Mouse (Mus musculus): ENCODE measurements around the gene Rnf152. TPM values are rescaled to one million over a fixed set of nuclear protein-coding genes. Genes with fewer than 3 reads are reported as not detected.

The Rnf152 gene
- polyA plus RNA-seq, 1 experiment from 2014 or later = 4.2 TPM

DNA sequence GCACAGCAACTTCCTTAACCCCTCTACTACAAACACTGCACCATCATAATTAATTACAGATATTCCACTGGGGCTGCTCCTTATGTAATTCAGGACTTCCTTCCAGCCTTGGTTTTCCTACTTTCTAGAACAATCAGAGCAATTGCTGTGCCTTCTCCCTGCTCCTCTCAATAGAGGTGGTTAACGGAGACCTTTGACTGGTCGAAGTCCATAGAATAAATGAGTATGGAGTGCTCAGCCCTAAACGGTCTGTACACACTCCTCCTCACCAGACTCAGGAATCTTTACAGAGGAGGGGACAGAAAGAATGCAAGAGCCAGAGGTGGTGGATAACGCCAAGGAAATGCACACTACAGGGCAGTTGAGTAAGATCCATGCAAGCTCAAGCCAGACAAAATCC, 19.1 kb downstream of the Rnf152 start:
- Histone ChIP-seq H3K4me3 (no peak overlapping the region), H3K9ac (no peak overlapping the region), H3K36me3 (no peaks in the 10 kb centered on the region), H3K4me2 (replicated peaks) (no peak overlapping the region), H3K4me1 (no peaks in the 10 kb centered on the region), H3K27me3 (replicated peaks) (no peaks in the 10 kb centered on the region), H3K27ac (no peak overlapping the region), H3K9me3 (no peaks in the 10 kb centered on the region)
- WGBS = 80% methylated on average over 4 of the region's 4 CpGs
- no peak for ATAC-seq (ENCODE audit: low FRiP score, low read depth)

DNA sequence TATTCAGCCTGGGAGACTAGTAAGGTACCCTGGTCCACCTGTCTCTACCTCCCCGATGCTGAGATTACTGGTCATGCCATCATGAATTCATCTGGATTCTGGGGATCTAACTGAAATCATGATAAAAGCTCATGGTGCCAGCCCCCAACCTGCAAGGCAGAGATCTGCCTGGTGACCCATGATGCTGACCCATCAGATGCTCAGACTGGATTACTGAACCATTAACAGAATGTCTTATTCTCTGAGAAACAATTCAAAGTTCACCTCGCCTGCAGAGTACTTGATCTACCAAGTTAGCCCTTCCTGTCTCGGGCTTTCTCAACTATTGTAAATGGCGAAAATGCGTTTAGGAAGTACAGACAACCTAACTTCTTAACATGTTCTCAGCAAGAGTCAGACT, 20.4 kb downstream of the Rnf152 start:
- no peak overlapping the region for H3K27ac ChIP-seq
- no peaks in the 10 kb centered on the region for H3K36me3 ChIP-seq
- H3K9me3 ChIP-seq = no peaks in the 10 kb centered on the region
- H3K4me1 ChIP-seq = no peaks in the 10 kb centered on the region
- H3K9ac ChIP-seq = no peak overlapping the region
- H3K4me3 ChIP-seq = no peak overlapping the region
- no peak for ATAC-seq (ENCODE audit: low FRiP score, low read depth)
- no peaks in the 10 kb centered on the region for H3K27me3 ChIP-seq (replicated peaks)
- no peak overlapping the region for H3K4me2 ChIP-seq (replicated peaks)
- 94% methylated on average over 5 of the region's 5 CpGs for WGBS

DNA sequence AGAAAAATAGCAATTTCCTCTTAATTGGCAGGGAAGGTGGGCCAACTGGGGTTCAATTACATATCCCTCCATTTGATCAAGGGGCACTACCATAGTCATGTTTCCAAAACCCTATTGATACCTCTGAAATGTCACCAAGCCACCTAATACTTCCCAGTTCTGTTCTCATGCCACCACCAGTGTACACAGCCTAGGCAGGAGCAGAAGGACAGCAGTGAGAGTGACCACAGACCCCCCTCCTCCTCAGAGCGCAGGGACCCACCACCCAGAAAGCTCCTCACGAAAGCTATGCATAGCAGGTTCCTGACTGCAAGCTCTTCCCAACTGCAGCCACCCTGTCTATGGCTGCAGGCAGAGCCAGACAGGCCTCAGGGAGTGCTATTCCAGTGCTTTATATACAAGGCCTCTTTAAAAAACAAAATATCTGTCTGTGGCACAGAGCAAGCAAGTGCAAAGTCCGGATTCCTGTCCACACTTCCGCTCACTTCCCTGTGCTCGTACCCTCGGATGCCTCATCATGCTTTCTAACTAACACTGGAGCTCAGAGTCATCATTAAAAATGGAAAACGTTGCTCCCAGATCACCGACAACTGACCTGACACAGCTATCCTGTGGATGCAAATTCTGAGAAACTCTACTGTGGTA, 24.3 kb downstream of the Rnf152 start:
- Histone ChIP-seq H3K9ac (no peak overlapping the region), H3K27me3 (replicated peaks) (no peaks in the 10 kb centered on the region), H3K36me3 (no peaks in the 10 kb centered on the region), H3K27ac (no peak overlapping the region), H3K4me3 (no peak overlapping the region), H3K4me1 (no peaks in the 10 kb centered on the region), H3K4me2 (replicated peaks) (no peak overlapping the region), H3K9me3 (no peaks in the 10 kb centered on the region)
- ATAC-seq (ENCODE audit: low FRiP score, low read depth) = no peak
- WGBS = 87% methylated on average over 8 of the region's 8 CpGs

DNA sequence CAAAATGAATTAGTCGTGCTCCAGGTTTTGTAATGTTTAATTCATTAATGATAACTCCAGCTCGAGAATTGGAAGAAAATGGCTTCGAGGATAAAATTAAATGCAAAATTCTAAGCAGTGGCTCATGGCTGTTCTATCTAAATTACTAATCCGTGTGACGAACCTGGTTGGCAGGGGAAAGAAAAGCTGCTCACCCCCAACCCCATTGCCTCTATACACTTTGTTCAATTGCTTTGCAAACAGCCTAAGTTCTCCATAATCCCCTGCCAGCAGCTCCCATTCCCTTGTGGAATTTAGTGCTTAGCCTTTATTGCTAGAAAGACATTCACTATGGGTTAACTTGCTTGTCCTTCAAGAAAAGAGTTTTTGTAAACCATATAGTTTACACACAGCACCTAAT, 24.9 kb downstream of the Rnf152 start:
- Histone ChIP-seq H3K9me3 (no peaks in the 10 kb centered on the region), H3K9ac (no peak overlapping the region), H3K27ac (no peak overlapping the region), H3K27me3 (replicated peaks) (no peaks in the 10 kb centered on the region), H3K4me1 (no peaks in the 10 kb centered on the region), H3K4me2 (replicated peaks) (no peak overlapping the region), H3K36me3 (no peaks in the 10 kb centered on the region), H3K4me3 (no peak overlapping the region)
- ATAC-seq (ENCODE audit: low FRiP score, low read depth) = no peak
- 58% methylated on average over 5 of the region's 5 CpGs for WGBS

DNA sequence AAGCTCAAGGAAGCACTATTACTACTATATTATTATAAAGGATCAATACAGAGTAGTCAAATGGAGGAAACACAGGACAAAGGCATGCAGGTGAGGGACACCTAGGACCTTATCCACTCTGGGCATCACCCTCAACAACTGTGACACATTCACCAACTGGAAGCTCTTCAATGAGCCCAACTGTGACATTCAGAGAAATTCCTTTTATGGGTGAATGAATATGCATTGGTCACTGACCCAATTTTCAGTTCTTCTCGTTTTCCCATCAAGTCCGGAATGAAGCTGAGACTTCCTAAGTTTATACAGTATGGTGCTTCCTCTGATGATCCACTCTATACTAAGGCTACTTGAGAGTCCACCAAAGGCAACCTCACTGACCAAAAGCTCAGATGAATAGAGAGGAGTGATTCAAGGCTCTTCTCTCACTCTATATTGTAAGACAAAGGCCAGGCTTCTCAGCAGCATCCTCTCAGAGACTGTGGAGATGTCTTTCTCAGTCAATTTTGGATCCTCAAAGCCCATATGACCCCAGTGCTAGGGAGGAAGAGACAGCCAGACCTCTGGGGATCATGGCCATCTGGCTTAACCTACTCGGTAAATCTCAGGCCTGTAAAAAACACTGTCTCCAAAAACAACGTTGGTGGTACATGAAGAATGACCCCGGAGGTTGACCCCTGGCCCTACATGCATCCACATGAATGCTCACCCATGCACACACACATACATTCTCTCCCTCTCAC, 25.8 kb downstream of the Rnf152 start:
- H3K27ac ChIP-seq = no peak overlapping the region
- no peaks in the 10 kb centered on the region for H3K9me3 ChIP-seq
- H3K4me3 ChIP-seq = no peak overlapping the region
- no peaks in the 10 kb centered on the region for H3K4me1 ChIP-seq
- no peak overlapping the region for H3K4me2 ChIP-seq (replicated peaks)
- no peaks in the 10 kb centered on the region for H3K27me3 ChIP-seq (replicated peaks)
- no peak overlapping the region for H3K9ac ChIP-seq
- WGBS = 75% methylated on average over 5 of the region's 5 CpGs
- no peak for ATAC-seq (ENCODE audit: low FRiP score, low read depth)
- H3K36me3 ChIP-seq = no peaks in the 10 kb centered on the region

DNA sequence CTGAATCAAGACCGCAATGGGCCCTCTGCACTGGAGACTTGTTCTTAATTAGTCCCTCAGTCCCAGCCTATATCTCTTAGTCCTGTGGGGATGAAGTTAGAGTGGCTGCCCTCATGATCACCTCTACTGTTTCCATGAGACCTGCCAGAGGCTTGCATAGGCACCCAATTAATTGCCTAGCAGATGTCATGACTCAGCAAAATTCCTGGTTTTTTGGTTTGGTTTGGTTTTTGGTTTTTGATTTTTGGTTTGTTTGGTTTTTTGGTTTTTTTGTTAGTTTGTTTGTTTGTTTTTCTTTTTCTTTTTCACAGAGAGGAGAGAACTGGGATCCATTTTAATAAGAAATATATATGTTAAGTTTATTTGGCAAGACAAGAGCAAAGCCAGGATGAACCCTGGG, 28.7 kb downstream of the Rnf152 start:
- no peak overlapping the region for H3K9ac ChIP-seq

DNA sequence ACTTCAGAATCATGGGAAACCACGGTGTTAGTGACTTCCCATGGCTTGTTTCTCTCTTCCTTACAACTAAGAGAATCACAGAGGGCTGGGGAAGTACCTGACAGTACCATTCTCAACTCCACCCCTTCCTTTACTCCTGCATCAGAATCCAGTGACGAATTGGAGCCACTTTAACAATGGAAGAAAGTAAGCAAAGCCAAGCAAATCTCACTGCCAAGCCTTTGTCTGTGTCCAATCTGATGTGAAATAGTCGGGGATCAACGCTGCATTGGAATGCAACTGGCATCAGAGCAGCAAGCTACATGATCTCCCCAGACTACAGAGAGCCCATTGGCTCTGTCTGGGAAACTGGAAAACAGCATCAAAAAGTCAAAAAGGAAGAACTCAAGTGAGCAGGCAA, 31.9 kb downstream of the Rnf152 start:
- H3K27ac ChIP-seq = no peak overlapping the region
- no peaks in the 10 kb centered on the region for H3K4me1 ChIP-seq
- no peak overlapping the region for H3K4me3 ChIP-seq
- no peaks in the 10 kb centered on the region for H3K9me3 ChIP-seq
- ATAC-seq (ENCODE audit: low FRiP score, low read depth) = no peak
- H3K9ac ChIP-seq = no peak overlapping the region
- no peak overlapping the region for H3K4me2 ChIP-seq (replicated peaks)
- H3K36me3 ChIP-seq = no peaks in the 10 kb centered on the region
- WGBS = 65% methylated on average over 4 of the region's 4 CpGs
- no peaks in the 10 kb centered on the region for H3K27me3 ChIP-seq (replicated peaks)

More for the DNA sequence above, 28.7 kb downstream of the Rnf152 start:
- Histone ChIP-seq H3K27me3 (replicated peaks) (no peaks in the 10 kb centered on the region), H3K36me3 (no peaks in the 10 kb centered on the region), H3K4me3 (no peak overlapping the region), H3K27ac (no peak overlapping the region), H3K4me2 (replicated peaks) (no peak overlapping the region), H3K9me3 (no peaks in the 10 kb centered on the region), H3K4me1 (no peaks in the 10 kb centered on the region)
- no peak for ATAC-seq (ENCODE audit: low FRiP score, low read depth)
- WGBS = 98% methylated on average over 1 of the region's 1 CpGs

DNA sequence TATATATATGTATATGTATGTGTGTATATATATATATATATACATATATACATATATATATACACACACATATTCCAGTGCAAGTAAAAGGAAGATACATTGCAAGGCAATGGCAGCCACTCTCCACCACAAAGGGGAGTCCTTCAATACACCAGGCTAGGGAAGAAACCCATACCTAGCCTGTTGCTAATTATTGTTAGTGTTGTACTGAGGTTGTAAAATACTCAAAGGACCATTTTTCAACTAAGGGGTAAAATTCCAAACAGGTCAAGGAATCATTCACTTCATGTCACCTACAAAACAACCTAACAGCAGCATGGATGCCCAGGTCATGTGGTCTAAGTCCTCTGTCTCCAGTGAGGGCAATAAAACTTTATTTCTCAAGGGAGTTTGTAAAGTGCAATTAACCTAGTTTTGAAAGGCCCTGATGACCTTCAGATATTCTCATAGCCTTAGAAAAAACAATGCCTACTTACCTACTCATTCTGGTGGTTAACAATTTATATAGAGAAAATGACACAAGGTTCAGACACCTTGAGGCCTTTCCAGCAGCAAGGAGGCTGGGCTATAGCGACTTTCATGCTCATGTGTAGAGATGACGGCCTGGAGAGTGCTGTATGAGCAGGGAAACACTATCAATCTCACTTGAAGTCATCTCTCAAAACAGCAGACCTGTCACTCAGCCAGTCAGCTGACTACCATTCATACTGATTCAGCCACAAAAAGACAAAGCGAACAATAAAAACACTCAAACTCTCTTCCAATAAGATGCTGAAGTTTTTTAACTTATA, 42.3 kb downstream of the Rnf152 start:
- no peaks in the 10 kb centered on the region for H3K36me3 ChIP-seq
- H3K4me1 ChIP-seq = peaks cover 4% of the 10 kb centered on the region; the same call in 1 of the 2 replicates
- no peak overlapping the region for H3K4me2 ChIP-seq (replicated peaks)
- ATAC-seq (ENCODE audit: low FRiP score, low read depth) = no peak
- no peak overlapping the region for H3K9ac ChIP-seq
- H3K4me3 ChIP-seq = no peak overlapping the region
- 69% methylated on average over 3 of the region's 3 CpGs for WGBS
- no peak overlapping the region for H3K27ac ChIP-seq
- H3K9me3 ChIP-seq = no peaks in the 10 kb centered on the region
- H3K27me3 ChIP-seq (replicated peaks) = no peaks in the 10 kb centered on the region

DNA sequence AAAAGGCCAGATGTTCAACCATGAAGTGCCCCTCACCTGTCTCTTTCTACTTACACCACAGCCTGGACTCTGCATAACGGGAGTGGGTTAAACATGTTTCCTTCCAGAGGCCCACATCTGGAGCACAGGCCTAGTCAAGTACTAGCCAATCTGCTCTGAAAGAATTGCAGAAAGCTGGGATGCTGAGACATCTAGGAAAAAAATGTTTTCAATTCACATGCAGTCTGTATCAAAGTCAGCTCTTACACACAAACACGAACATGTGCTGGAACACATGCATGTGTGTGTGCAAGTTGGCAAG, 44.0 kb downstream of the Rnf152 start:
- ATAC-seq (ENCODE audit: low FRiP score, low read depth) = 0 out of 2 replicates have a peak, but pooled peaks have one; percentile 41
- H3K27ac ChIP-seq = no peak overlapping the region
- WGBS = 65% methylated on average over 2 of the region's 2 CpGs

DNA sequence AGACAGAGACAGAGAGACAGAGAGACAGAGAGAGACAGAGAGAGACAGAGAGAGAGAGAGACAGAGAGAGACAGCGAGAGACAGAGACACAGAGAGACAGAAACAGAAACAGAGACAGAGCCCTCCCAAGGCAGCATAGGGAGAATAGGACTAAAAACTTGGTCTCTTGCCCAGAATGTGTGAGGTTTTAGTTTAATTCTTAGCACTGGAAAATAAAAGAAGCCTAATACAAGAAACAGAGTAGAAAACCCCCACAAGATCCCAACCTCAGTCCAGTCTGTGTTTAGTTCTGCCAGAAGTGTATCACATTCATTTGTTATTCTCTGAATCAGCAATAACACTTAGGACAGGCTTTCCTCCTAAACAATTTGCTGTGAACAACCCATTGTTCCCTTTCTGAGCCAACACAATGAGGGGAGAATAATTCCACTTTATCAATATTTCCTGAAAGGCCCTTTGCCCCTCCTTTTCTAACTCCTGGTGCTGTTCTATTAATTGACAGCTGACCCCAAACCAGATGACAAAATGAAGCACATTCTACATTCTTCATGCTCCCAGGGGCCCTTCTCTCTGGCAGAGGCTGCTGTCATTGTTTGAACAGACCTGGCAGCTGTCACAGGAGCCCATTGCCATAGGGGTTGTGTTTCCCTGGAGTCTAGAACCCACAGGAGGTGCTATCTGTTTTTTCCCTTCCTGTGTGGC, 44.5 kb downstream of the Rnf152 start:
- WGBS = 90% methylated on average over 1 of the region's 1 CpGs
- H3K9me3 ChIP-seq = no peaks in the 10 kb centered on the region
- H3K4me1 ChIP-seq = peaks cover 4% of the 10 kb centered on the region; the same call in 1 of the 2 replicates
- no peak overlapping the region for H3K4me3 ChIP-seq
- no peaks in the 10 kb centered on the region for H3K27me3 ChIP-seq (replicated peaks)
- ATAC-seq (ENCODE audit: low FRiP score, low read depth) = 0 out of 2 replicates have a peak, but pooled peaks have one; percentile 44
- no peak overlapping the region for H3K9ac ChIP-seq
- no peak overlapping the region for H3K27ac ChIP-seq
- no peak overlapping the region for H3K4me2 ChIP-seq (replicated peaks)
- H3K36me3 ChIP-seq = no peaks in the 10 kb centered on the region

More for the DNA sequence above, 44.0 kb downstream of the Rnf152 start:
- Histone ChIP-seq H3K4me2 (replicated peaks) (no peak overlapping the region), H3K4me1 (peaks cover 4% of the 10 kb centered on the region; the same call in 1 of the 2 replicates), H3K4me3 (no peak overlapping the region), H3K9me3 (no peaks in the 10 kb centered on the region), H3K36me3 (no peaks in the 10 kb centered on the region), H3K27me3 (replicated peaks) (no peaks in the 10 kb centered on the region), H3K9ac (no peak overlapping the region)

DNA sequence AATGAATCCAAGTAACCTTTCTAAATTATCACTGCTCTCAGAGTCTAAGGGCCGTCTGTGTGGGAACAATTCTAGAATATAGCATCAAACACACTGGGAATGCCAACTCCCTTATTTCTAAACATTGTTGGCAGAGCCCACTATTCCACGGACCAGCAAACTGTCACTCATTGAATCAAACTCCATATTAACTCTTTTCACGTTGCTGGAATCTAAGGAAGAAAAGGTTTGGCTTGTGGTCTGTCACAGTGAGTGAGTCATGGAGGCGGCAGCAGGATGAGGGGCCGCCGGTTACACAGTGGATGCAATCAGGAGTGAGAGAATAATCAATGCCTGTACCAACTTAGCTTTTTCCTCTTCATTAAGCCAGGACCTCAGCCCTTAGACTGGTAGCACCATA, 54.3 kb downstream of the Rnf152 start:
- Histone ChIP-seq H3K4me2 (replicated peaks) (no peak overlapping the region), H3K36me3 (no peaks in the 10 kb centered on the region), H3K9ac (no peak overlapping the region), H3K27ac (no peak overlapping the region), H3K27me3 (replicated peaks) (no peaks in the 10 kb centered on the region), H3K4me3 (no peak overlapping the region), H3K9me3 (no peaks in the 10 kb centered on the region), H3K4me1 (no peaks in the 10 kb centered on the region)
- WGBS = 76% methylated on average over 6 of the region's 6 CpGs
- ATAC-seq (ENCODE audit: low FRiP score, low read depth) = no peak

DNA sequence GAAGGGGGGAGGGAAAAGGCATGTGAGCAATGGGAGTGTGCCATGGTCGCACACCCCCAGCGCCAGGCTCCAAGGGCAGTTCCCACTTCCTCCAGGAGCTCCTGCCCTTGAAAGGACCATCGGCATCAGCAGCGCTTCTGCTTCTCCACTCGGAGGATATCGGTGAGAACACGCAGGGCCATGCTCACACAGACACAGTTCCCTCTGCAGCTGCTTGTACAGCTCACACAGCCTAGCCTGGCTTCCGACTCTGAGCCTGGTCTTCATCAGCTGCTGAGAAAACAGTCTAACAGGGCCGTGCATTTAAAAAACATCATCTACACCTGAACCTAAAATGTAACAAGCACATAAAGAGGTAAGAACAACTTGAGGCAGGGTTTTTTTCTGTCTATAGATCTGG, 54.7 kb downstream of the Rnf152 start:
- Histone ChIP-seq H3K9ac (no peak overlapping the region), H3K4me1 (no peaks in the 10 kb centered on the region), H3K4me3 (no peak overlapping the region), H3K27me3 (replicated peaks) (no peaks in the 10 kb centered on the region), H3K27ac (no peak overlapping the region), H3K9me3 (no peaks in the 10 kb centered on the region), H3K4me2 (replicated peaks) (no peak overlapping the region), H3K36me3 (no peaks in the 10 kb centered on the region)
- no peak for ATAC-seq (ENCODE audit: low FRiP score, low read depth)
- WGBS = 92% methylated on average over 9 of the region's 9 CpGs
